Mouse (Mus musculus) c-Kit-positive CD71-positive TER-119-positive erythroid progenitor cells, embryonic 14.5 days (primary cell): ENCODE data around the gene Prn.

Source experiments
- DNase-seq: peaks from one replicate; pipeline ENCODE4 v3.0.0-alpha.2; 2013; ENCODE audit warnings: low spot score

Prn gene

DNA sequence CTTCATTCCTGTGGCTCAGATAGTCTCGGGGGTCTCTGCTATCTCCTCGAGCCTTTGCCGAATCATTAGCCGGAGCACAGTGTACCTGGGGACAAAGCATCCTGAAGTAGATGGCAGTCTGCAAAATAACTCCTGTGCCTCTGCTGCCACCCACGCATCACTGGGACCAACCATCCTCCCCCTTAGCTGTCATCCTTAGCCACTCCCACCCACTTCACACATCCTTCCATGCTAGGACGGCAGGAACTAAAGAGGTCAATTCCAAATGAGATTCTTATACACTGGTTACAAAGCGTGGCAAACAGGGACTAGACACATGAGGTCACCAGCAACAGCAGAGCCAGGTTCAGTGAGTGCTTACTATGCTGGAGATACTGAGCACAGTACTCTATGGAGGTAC, 86.6 kb downstream of the Prn start:
- DNase-seq = no peak

DNA sequence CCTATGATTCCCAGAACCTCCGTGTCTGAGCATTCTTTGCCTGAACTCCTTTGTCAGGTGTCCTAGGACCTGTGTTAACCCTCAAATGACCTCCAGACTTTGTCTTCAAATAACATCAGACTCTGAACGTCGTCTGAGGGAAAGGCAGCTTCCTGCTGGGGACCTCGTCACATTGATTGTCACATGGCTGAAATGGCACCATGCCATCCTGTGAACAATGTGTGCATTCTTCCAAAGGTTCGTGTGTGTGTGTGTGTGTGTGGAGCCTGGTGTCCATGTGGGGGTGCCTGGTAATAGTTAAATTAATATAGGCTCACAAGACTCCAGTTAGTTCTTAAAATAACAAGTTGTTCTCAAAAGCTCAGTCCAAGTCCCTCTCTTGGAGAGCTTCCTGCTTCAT, 87.6 kb downstream of the Prn start:
- DNase-seq = no peak

GRCm38 (mm10) chr2:132001696-132002334, 92.1 kb downstream of the Prn start:
- DNase-seq = no peak

DNA sequence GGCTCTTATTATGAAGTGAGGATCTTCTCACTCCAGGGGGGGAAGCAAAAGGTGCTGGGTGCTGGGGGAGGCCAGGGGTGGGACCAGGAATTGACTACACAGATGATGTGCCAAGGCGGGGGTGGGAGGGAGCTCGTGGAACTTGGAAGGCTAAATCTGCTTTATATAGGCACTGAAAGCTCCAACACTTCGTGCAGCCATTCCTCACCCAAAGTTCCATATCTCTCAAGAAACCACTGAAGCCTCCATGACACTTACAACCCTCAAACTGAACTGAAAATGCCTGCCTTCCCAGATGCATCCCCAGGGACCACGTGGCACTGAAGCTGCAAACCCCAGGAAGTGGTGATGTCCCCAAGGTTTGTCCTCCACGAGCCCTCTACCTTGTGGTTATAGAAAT, 94.2 kb downstream of the Prn start:
- DNase-seq = no peak

- no peak for DNase-seq
These were observed 94.9 kb downstream of the Prn start for GRCm38 (mm10) chr2:132004495-132005136.

- no peak for DNase-seq
These were observed 95.7 kb downstream of the Prn start for GRCm38 (mm10) chr2:132005445-132005844.
